Mouse (Mus musculus) splenic B cell, adult 2 months (primary cell): ENCODE results near the gene Cavin3.
"Not testable (repeated sequence)": the region's sequence is repeated elsewhere in the genome, so short reads cannot be mapped to it uniquely, and the experiment has no call there.

ENCODE experiments used
- DNase-seq: peaks from one replicate; pipeline ENCODE4 v3.0.0-alpha.2; 2011; ENCODE audit warnings: low read depth, low spot score
- H3K27me3 ChIP-seq: 2 replicates; pipeline ENCODE4 v1.6.1; 2012; ENCODE audit warnings: mild to moderate bottlenecking, low read length, moderate library complexity, mixed read lengths; ENCODE audit not compliant: control insufficient read depth, poor library complexity, insufficient read depth, severe bottlenecking
- H3K36me3 ChIP-seq: 2 replicates; pipeline ENCODE4 v1.6.1; 2012; ENCODE audit warnings: mild to moderate bottlenecking, low read length, moderate library complexity, mixed read lengths; ENCODE audit not compliant: control insufficient read depth, poor library complexity, insufficient read depth, severe bottlenecking

Cavin3 gene

DNA sequence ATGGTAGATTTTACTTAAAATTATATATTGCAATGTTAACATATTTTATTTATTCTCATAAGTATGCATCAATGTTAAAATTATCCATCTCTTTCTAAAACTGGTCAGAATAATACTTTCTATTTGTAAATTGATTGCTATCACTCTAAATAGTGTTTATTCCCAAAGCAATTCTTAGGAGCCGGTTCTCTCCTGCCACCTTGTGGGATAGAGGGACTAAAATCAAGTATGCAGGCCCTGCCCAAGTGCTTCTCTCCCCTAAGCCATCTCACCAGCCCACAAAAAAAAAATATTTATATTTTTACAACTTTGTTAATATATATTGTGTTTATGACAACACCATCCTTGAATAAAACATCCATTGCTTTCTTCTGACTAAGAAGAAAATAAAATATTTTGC is 9.5 kb downstream of the Cavin3 start:
- no peak for DNase-seq
- Histone ChIP-seq H3K36me3 (no peaks in the 10 kb centered on the region), H3K27me3 (no peaks in the 10 kb centered on the region)

DNA sequence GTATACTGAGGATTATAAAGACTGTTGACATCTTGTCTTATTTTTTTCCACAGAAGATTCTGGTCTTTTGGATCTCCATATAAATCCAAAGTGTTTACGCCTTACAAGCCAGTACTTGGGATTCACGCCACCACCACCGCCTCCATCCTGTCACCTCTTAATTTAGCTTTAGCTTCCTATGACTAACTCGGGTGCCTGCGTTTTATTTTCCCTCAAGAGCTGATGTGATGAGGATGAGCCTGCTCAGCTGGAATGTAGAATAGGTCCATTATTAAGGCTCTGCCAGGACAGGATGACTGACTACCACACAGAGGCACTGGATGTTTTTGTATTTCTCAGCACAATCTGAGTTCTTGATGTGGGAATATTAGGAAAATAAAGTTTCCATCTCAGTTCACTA is 16.6 kb downstream of the Cavin3 start:
- DNase-seq, H3K36me3 ChIP-seq, H3K27me3 ChIP-seq: not testable (repeated sequence)

DNA sequence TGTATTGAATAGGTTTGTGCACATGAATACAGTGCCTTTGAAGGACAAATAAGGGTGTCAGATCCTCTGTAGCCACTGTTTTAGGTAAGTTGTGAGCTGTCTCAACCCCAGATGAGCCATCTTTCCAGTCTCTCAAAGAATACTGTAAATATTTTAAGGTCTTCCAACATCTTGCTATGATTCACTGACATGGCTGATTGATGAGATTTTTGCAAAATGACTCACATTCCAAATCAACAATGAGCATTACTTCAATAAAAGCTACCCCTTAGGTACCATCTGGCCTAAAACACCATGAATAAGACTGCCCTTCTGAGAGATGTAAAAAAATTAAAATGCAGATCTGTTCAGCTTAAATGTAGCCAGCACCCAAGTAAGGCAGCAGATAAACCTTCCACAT is 23.6 kb downstream of the Cavin3 start:
- DNase-seq = no peak
- Histone ChIP-seq H3K36me3 (no peaks in the 10 kb centered on the region), H3K27me3 (no peaks in the 10 kb centered on the region)

DNA sequence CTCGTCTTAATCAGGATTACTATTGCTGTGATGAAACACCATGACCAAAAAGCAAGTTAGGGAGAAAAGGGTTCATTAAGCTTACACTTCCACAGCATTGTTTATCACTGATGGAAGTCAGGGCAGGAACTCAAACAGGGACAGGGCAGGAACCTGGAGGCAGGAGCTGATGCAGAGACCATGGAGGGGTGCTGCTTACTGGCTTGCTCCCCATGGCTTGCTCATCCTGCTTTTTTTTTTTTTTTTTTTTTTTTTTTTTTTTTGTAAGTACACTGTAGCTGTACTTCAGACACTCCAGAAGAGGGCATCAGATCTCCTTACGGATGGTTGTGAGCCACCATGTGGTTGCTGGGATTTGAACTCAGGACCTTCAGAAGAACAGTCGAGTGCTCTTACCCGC is 28.8 kb downstream of the Cavin3 start:
- H3K27me3 ChIP-seq, H3K36me3 ChIP-seq, DNase-seq: not testable (repeated sequence)

DNA sequence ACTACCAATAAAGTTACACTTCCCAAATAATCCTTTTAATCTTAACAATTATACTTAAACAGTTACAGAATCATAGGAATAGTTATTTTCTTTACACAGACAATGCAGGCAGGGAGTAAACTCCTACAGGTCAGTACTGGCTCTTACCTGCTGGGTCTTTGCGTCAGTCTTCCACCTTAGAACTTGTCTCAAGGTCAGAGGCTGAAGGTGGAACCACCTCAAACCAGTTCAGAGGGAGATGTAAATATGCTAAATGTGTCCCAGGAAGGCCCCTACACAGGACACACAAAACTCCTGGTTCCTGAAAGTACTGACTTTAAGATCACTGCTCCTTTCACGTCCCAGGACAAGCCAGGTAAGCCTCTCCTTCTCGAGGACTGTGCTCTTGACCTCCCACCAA is 37.0 kb downstream of the Cavin3 start:
- no peaks in the 10 kb centered on the region for H3K36me3 ChIP-seq
- DNase-seq = no peak

DNA sequence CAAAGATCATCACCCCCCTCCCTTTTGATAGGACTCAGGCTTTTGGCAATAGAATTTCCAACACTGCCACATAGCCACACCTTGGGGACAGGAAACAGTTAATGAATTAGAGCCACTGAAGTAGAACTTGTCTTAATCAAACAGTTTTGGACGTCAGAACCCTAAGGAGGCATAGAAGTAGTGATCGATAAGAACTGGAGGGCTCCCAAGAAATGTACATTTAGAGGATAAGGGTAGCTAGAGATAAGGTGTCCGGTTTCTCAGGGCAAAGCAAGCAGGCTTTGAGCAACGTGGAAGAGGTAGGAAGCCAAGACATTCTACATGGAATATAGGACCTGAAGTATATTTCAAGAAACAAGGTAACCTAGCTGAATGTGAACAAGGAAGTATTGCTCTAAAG is 40.7 kb downstream of the Cavin3 start:
- DNase-seq = no peak
- H3K27me3 ChIP-seq = no peaks in the 10 kb centered on the region

More for the DNA sequence above, 37.0 kb downstream of the Cavin3 start:
- H3K27me3 ChIP-seq = no peaks in the 10 kb centered on the region

DNA sequence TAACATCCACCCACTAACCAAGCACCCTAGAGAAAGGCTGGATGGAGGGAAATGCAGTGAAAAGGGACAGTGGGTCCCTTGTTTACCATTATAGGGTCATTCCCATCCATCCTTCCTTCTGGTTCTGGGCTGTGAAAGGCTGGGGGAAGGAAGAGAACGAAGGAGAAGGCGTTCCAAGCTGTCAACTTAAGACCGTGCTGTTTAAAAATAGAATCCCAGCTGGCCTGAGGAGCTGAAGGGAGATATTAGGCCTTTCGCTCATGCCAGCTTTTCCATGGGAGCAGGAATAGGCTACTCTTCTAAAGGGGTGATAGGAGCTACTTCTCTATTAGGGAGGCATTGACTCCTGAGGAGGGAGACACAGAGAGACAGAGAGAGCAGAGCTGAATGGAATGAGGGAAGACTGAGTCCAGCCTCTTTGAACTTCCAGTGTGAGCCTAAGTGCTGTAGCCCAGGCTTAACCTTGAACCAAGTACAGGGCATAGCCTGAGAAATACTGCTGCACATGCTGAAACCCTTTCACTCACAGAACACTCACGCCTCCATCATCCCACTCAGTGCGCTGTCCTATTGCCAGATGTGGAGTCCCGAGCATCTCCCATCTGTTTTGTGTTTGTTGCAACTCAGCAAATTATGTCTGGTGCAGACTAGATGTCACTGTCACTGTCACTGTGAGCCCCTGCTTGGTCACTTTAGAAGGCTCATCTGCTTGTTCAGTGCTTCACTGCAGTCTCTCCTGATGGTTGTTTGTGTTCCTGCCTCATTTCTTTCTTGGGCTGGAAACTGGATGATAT is 43.9 kb downstream of the Cavin3 start:
- H3K36me3 ChIP-seq = no peaks in the 10 kb centered on the region
- no peak for DNase-seq
- no peaks in the 10 kb centered on the region for H3K27me3 ChIP-seq

More for the DNA sequence above, 40.7 kb downstream of the Cavin3 start:
- H3K36me3 ChIP-seq = no peaks in the 10 kb centered on the region

DNA sequence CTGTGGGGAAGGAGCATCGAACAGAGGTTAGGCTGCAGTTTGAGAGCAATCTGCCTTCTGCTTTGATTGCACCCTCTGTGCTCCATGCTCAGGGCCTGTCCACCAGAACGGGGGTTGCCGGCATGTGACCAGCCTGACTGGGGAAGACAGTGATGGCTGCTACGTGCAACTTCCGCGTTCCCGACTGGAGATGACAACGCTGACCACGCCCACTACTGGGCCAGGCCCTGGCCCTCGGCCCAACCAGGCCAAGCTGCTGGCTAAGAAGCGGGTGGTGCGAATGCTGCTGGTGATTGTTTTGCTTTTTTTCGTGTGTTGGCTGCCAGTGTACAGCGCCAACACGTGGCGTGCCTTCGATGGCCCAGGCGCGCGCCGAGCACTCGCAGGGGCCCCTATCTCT is 47.3 kb downstream of the Cavin3 start:
- Histone ChIP-seq H3K27me3 (no peaks in the 10 kb centered on the region), H3K36me3 (no peaks in the 10 kb centered on the region)
- DNase-seq = no peak

DNA sequence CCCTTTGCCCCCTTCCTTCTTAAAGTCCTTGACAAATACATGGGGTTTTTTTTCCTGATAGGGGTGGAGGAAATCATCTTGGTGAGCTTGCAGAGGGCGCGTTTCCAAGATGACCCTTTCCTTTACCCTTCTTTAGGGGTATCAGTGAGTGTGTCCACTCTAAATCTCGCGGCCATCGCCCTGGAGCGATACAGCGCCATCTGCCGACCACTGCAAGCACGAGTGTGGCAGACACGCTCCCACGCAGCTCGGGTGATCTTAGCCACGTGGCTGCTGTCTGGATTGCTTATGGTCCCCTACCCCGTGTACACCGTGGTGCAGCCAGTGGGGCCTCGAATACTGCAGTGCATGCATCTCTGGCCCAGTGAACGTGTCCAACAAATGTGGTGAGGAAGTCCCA is 48.2 kb downstream of the Cavin3 start:
- Histone ChIP-seq H3K27me3 (no peaks in the 10 kb centered on the region), H3K36me3 (no peaks in the 10 kb centered on the region)
- DNase-seq = no peak

DNA sequence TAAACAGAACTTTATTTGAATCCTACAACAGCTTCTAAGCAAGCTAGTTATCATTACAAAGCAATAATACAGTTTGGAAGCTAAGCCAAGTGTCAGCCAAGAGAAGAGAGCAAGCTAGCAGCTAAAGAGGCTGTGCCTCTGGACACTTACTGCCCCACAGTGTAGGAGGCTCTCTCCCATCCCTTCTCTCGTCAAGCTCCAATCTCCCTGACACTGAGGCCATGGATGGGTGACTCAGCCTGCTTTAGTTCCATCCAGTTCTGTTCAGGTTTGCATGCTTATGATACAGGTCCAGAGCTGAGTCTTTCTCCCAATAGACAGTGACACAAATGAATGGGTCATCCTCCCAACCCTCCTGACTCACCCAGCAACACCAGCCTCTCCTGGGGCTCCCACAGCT is 50.0 kb downstream of the Cavin3 start:
- no peaks in the 10 kb centered on the region for H3K36me3 ChIP-seq
- DNase-seq = no peak

More for the DNA sequence above, 50.0 kb downstream of the Cavin3 start:
- no peaks in the 10 kb centered on the region for H3K27me3 ChIP-seq
